Mouse (Mus musculus): ENCODE measurements around the gene Gng3.
"Not testable (repeated sequence)": the region's sequence is repeated elsewhere in the genome, so short reads cannot be mapped to it uniquely, and the experiment has no call there.

Gng3 gene

DNA sequence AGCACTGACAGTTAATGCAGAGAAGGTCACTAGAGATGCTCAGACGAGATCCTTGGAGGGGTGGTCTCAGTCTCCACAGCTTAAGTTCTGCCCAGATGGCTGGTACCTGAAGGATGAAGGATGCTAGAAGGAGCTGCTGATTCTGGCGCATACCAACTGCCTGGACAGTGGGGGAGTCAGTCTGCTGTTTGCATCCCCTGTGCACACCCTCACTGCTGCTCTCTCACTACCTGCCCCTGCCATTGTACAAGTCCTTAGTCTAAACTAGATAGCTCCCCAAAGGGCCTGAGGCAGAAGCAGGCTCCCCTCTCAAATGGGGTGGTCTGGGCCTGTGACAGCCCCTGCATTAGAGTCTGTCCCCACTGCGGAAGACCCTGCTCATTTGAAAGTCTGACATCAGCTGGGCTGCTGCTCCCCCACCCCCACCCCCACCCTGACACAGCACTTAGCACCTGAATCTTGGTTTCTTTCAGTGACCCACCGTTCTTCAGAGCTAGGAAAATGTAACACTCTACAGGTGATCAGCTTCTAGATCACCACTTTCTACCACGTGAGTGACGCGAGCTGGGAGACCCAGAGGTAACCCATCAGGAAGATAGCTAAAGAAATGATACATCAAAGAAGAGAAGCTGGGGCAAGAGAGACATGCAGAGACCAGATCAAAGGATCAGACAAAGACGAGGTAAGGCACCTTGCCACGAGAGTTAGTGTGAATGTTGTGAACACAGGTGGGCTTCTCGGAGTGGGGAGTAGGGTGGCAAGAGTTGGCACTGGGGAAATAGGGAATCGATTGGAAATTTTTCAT lies at the start of gene Gng3:
Gene Gng3, minus strand, starts transcription at position 92 of the 805 bp plus-strand sequence.
- DNase-seq: no peak

DNA sequence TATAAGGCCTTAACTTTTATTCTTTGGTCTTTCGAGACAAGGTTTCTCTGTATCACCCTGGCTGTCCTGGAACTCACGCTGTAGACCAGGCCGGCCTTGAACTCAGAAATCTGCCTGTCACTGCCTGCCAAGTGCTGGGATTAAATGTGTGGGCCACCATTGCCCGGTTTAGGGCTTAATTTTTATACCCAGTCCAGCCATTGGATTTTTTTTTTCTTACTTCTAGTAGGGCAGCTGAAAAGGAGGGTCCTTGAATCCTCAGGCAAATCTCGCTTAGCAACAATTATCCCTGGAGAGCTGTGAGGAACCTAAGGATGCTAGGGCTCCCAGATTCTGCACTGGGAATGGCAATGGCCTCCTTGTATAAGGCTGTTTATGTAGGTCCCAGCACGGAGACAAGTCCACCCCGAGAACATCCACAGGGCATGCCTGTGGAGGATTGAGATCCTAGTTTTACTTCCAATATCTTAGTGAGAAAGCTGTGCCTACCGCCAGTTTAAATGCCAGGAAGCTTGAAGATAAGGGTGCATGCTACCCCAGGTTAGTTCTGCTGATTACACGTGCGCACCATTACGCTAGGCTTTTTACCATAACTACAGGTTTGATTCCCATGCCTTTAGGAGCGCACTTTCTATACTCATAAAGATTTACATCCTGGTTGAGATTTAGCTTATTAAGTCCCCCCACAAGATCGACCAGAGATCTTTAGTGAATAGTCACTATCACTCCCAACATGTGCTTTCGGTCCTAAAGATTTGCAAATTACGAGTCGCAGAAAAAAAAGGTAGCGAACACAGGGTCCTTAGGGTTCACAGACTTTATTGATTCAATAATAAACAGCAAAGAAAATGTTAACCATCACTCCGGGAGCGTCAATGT lies 48.8 kb upstream of the Gng3 start:
- DNase-seq: no peak

DNA sequence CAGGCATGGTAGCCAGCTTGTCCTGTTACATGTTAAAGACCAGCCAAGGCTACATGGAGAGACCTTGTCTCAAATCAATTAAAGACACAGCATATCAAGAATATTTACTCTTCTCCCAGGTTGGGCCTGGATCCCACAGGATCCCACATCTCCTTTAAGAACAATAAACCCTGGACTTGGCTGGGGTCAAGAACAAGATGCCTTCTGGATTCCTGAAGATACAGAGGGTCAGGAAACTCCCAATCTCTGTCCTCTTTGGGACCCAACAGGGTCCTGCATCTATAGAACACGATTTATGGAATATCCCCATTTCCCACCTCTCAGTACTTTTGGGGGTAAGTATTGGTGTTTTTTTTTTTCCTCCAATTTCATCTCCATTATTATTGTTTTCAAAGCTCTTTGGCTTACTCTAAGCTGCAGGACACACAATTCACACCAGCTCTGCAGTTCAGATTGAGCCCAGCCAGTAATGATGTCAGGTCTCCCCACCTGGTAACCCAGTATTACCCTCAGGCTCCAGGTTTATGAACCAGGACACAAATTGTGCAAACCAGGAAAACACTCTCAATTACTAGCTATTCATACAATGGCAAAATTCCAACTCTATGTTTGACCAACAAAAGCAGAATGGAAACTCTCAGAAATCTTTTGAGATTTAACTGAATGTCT lies 48.1 kb upstream of the Gng3 start:
- no peak for DNase-seq

DNA sequence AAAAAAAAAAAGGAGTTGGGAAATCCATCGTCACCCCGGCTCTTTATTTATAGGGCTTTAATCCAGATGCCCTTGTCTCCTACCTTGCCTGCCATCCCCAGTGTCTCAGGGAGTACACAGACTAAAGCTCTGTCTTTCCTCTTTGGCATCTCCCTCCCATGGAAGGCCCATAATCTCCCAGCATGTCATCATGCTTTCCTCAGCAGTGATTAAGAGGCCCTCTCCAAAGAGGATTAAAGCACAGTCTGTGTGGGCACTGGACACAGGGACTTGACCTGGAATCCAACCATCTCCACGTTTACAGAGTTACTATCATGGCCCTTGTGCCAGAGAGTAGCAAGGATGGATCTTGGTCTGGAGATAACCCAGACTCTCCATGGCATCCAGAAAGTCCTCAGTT lies 44.6 kb upstream of the Gng3 start, which contains the start of the genes Lbhd1 and Gm49403:
Gene Lbhd1, plus strand, starts transcription at position 117 of the 400 bp plus-strand sequence.
Gene Gm49403, plus strand, starts transcription at position 315 of the 400 bp plus-strand sequence.
- no peak for DNase-seq

DNA sequence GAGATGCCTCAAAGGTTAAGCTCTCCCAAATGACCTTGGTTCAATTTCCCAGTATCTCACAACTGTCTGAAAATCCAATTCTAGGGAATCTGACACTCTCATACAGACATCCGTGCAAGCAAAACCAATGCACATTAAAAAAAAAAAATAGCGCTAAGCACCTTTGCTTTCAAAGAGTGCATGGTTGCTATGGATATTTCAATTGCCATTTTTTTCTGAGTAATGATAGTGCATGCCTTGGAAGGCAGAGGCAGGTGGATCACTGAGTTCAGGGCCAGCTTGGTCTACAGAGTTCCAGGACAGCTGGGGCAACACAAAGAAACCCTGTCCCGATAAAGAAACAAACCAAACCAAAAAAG lies 42.0 kb upstream of the Gng3 start:
- DNase-seq: no peak

DNA sequence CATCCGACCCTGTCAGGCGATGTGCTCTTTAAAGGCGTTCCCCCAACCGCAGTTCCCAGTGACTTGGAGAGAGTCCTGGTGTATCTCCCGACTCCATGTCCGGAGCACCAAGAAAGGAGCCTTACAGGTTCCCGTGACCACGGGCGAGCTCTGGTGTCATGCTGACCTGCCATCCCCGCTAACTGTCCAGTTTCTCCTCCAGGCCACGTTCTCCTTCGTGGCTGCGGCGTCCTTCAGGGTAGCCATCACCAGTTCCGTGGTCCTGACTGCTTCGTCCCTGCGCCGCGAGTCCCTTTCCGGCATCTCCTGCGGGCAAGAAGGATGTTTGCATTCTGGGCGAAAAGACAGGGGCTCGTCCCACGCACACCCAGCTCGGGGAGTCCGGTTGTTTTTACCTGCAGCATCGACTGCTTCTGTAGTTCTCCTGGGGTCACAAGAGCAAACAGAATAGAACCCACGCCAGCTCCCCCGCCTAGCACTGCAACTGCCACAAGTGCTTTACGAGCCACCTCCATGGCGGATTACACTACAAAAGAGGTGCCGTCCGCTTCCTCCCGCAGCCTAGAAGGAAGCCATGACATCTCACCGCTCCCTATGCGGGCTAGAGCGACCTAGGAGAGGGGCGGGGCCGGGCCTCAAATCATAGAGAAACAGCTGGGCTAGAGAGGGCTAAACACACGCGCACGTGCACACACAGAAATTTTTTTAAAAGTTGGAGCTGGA lies 41.5 kb upstream of the Gng3 start, which contains the start of gene Uqcc3:
Gene Uqcc3, minus strand, starts transcription at position 613 of the 723 bp plus-strand sequence.
- DNase-seq: peak; percentile 92 to 93

DNA sequence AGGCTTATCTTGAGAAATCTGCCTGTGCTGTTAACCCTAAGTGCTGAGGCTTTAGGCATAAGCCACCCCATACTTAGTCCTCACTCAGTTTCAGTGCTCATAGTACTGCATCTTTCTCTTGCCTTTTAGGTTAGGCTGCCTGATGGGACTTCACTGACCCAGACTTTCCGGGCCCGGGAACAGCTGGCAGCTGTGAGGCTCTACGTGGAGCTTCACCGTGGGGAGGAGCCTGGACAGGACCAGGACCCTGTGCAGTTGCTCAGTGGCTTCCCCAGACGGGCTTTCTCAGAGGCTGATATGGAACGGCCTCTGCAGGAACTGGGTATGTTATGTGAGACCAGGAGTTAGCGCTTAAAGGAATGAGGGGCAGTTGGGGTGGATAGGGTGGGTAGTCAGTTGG lies 36.0 kb upstream of the Gng3 start:
- no peak for DNase-seq

DNA sequence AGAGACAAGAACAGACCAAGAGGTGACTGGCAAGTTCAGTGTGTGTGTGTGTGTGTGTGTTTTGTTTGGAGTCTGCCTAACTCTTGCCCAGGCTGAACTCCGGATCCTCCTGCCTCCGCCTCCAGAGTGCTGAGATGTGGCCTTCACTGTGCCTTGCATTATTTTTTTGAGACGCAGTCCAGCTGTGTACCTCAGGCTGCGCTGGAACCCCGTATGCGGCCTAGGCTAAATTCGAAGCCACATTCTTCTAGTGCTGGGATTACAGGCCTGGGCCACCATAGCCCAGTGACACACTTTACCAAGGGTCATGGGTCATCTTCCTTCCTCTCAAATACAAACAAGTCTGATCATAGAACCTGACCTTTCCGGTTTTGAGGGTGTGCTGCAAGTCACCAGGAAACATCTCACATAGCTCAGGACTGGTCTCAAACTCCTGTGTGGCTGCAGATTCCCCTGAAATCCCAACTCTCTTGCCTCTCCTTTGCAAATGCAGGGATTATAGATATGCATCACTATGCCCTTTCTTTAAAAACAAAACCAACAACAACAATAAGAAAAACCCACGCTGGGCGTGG lies 33.4 kb upstream of the Gng3 start:
- DNase-seq: no peak

DNA sequence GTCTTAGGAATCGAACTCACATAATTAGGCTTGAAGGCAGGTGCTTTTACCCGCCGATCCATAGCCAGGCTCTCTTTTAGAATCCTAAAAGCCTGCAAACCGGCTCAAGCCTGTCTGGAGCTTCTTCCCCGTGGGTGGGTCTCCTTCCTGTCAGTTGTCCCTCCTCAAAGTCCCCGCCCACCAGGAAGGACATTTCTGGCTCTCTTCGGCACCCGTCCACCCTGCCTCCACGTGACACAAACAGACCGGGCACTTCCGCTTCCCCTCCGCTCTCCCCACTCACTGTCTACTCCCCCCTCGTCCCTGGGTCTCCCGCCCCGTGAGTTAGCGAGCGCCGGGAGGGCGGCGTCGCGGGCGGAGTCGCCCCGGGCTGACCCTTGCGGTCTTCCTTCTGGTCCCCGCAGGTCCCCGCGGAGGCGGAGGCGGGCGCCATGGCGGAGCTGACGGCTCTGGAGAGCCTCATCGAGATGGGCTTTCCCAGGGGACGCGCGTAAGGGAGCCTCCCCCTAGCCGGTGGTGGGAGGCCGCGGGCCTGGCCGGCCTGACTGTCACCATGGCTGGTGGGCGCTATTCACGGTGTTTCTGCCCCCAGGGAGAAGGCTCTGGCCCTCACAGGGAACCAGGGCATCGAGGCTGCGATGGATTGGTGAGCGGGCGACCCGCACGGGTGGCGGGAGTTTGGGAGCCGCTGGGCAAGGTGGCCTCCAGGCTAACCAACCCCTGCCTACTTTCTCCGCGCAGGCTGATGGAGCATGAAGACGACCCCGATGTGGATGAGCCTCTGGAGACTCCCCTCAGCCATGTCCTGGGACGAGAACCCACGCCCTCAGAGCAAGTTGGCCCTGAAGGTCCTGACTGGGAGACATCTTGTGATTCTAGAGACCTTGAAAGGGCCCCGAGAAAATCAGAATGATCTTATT lies 32.5 kb upstream of the Gng3 start, which contains the start of gene Ubxn1:
Gene Ubxn1, plus strand, starts transcription at position 230 of the 920 bp plus-strand sequence.
- DNase-seq: peak; percentile 97

DNA sequence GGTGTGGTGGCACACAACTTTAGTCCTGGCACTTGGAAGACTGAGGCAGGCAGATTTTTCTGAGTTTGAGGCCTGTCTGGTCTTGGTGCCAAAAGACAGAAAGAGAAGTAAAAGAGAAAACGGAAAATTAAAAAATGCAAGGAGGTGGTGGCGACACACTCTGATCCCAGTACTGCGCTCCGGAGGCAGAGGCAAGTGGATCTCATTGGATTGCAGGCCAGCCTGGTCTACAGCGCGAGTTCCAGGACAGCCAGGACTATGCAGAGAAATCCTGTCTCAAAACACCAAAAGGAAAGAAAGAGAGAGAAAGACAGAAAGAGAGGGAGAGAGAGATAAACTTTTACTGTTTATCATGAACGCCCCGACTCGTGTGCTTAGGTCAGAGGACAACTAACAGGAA lies 31.8 kb upstream of the Gng3 start:
- DNase-seq: peak in 1 of 2 experiments; percentile 11

DNA sequence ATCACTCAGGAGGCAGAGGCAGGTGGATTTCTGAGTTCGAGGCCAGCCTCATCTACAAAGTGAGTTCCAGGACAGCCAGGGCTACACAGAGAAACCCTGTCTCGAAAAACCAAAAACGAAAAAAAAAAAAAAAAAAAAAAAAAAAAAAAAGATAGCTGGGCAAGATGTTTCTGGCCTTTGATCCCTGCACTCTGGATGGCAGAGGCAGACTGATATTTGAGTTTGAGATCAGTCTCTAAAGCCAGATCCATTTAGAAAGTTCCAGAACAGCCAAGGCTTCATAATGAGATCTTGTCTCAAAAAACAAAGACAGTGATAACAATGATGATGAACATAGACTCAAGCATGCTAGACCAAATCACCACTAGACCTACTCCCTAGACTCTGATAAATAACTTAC lies 31.4 kb upstream of the Gng3 start:
- DNase-seq: not testable (repeated sequence)

DNA sequence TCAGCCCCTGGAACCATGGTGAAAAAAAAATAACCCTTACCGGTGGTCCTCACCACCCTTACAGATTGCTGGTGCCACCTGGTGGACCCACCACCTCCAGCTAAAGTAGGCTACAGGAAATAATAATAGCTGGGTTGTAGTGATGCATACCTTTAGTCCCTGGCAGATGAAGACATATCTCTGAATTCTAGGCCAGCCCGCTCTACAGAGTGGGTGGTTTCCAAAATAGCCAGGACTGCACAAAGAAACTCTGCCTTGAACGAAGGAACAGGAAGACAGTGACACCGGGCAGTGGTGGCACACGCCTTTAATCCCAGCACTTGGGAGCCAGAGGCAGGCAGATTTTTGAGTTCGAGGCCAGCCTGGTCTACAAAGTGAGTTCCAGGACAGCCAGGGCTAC lies 25.3 kb upstream of the Gng3 start:
- DNase-seq: no peak

DNA sequence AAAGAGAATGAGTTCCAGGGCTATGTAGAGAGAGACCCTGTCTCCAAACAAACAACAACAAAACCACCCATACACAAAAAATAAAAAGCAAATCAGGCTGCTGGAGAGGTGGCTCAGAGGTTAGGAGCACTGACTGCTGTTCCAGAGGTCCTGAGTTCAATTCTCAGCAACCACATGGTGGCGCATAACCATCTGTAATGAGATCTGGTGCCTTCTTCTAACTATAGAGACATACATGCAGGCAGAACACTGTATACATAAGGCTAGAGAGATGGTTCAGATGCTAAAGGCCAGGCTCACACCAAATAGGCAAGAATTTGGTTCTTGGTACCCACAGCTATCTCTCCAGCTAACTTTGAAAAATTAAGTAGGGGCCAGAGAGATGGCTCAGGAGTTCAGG lies 20.0 kb upstream of the Gng3 start:
- DNase-seq: peak in 1 of 2 experiments; percentile 39

DNA sequence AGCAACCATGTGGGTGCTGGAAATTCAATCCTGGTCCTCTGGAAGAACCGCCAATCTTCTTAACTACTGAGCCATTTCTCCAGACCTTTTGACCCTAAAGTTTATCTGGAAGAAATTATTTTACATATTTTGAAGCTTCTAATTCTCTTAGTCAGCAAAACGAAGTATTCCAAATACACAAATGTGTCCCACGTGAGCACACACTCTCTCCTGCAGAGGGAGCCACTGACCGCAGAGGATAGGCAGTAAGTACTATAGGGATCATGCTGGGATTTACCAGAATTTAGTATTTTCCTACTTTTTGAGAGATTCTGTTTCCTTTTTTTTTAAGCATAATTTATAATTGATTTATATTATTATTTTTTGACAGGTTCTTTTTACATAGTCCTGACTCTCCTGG lies 18.7 kb upstream of the Gng3 start:
- DNase-seq: peak; percentile 53 to 69

DNA sequence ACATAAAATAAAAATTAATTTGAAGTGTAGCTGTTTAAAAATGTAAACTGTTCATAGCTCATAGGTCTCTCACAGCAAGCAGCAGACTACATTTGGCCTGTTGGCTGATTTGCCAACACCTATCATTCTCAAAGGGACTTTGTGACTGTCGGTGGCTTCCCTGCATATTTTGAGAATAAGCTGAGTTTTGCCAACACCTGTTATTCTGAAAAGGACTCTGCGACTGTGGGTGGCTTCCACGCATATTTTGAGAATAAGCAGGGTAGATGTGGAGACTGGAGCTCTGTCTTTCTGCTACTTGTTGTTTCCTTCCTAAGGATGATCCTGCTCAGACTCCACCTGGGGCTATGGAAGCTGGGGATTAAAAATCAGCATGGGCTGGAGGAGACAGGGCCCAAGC lies 14.1 kb upstream of the Gng3 start:
- DNase-seq: no peak

DNA sequence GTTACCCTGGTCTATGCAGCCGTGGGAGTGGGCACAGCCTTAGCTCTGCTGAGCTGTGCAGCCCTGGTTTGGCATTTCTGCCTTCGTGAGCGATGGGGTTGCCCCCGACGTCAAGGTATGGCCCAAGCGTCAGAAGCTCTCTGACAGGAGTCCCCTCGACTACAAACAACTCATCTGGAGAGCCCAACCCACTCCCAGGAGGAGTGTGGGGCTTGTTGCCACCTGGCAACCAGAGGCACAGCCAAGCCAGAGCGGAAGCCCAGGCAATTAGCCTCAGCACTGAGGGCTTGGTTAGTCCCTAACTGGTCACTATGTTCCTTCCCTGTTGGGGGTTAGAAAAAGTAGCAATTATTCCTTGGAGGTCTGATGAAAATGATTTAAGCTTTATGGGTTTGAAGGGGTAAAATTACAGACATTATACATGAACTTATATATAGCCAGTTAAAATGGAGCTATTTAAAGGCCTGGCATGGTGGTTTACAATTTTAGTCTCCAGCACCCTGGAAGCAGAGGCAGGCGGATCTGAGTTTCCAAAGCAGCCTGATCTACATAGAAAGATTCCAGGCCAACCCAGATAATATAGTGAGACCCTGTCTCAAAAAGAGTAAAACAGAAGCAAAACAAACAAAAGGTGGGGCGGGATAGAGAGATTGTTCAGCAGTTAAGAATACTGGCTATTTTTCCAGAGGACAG lies 13.4 kb upstream of the Gng3 start:
- no peak for DNase-seq

DNA sequence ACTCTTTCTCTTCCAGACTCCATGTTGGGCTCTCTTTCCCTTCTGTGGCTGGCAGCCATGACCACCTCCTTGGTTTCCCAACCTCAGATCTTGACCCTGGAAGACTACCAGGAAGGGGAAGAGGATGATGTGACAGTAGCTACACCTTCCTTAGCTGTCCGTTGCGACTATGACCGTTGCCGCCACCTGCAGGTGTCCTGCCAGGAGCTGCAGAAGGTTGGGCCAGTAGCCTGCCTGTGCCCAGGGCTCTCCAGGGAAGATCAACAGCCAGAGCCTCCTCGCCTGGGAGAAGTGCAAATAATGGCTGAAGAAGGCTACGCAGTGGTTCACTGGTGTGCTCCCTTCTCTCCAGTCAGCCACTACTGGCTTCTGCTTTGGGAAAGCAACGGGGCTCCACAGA lies 12.6 kb upstream of the Gng3 start:
- DNase-seq: peak in 1 of 2 experiments; percentile 39

DNA sequence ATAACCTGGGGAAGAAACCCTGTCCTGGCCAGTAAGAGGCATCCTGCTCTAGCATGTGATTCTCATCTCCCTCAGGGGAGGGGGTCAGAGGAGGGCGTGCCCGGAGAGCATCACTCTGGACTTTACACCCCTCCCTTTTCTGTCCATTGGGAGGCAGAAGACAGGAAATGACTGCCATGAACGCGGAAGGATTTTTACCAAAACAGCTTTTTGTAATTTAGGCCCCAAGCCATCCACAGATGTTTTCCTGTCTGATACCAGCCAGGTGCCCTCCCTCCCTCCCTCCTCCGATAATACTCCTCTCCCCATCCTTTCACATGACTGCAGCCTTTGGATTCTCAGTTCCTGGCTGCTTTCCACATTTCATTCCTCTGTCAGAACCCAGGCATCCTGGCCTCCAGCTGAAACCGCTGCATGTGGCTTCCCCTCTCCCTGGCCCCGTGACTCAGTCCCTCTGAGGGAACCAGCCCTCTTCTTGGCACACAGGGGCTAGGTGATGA lies 11.5 kb upstream of the Gng3 start, which contains the start of gene Lrrn4cl:
Gene Lrrn4cl, plus strand, starts transcription at position 367 of the 500 bp plus-strand sequence.
- DNase-seq: peak in 1 of 2 experiments; percentile 67

DNA sequence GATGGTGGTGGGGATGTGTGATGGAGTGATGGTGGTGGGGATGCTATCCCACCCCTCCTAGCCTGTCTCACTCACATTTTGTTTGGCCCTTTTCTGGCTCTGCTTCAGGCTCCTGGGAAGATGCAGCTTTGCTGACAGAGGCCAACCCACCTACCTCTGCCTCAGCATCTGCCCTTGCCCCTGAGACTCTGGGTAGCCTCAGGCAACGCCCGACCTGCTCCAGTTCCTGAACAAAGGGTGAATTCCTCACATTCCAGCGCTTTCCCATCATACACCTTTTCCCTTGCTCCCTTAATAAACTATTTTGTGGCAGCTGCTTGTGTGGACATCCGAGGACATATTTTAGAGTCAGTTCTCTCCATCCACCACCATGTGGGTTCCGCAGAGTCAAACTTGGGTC lies 9.4 kb upstream of the Gng3 start:
- DNase-seq: no peak
